Mouse (Mus musculus): ENCODE measurements around the gene Bmp8b. TPM values are rescaled to one million over a fixed set of nuclear protein-coding genes. Genes with fewer than 3 reads are reported as not detected.
A peak's percentile ranks its signal among the peaks of the same experiment; 100 is the strongest.

Gene Bmp8b
- polyA plus RNA-seq (2012; rRNA removed): 0.10 and 0.24 TPM in 2 replicates

DNA sequence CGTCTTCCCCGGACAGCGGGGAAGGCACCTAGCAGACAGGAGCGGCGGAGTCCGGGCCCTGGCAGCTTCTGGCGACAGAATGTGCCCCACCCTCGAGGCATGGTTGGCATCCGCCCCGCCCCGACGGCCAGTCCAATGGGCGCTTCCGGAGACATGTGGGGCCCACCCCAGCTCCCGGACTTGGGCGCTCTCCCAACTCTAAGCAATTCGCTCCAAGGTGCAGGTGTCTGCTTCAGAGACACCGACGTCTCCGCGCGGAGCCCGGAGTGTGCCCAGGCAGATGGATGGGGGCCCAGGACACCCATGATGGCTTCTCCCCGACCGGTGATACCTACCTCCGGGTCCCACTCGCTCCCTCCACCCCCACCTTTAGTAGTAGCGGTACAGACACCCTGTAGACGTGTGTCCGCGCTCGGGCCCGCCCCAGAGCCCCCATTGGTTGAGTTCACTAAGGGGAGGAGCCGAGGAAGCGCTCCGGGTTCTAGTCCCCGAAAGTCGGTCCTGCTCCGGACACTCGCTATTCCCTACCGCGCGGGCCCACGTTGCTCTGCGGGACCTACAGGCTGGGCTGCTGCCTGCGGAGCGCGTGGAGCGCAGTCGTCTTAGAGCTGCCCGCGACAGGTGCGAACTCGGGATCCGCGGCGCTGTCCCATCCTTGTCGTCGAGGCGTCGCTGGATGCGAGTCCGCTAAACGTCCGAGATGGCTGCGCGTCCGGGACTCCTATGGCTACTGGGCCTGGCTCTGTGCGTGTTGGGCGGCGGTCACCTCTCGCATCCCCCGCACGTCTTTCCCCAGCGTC, at the start of gene Bmp8b:
Bmp8b (plus strand) TSS at position 515 of the 800 bp plus-strand sequence.
- 3% methylated on average over 75 of the region's 75 CpGs for WGBS
- no peak for TF ChIP-seq CTCF (IDR thresholded peaks at IDR 0.05; ENCODE audit: borderline replicate concordance, insufficient read depth, low read depth, low read length)
- no peak for TF ChIP-seq POLR2A (IDR thresholded peaks at IDR 0.05; ENCODE audit: borderline replicate concordance, insufficient read depth, low read length)
- Histone ChIP-seq H3K27me3 (ENCODE audit: control insufficient read depth, insufficient read depth, low read length) (no peaks in the 10 kb centered on the region; the same call in 1 of the 2 replicates), H3K27ac (ENCODE audit: insufficient read depth, low read length) (no peak within 1 kb of the TSS), H3K4me1 (ENCODE audit: control insufficient read depth, insufficient read depth, low read length) (no peaks in the 10 kb centered on the region), H3K4me3 (replicated peaks; ENCODE audit: insufficient read depth, low read depth, low read length) (no peak within 1 kb of the TSS)
- DNase-seq: no peak

DNA sequence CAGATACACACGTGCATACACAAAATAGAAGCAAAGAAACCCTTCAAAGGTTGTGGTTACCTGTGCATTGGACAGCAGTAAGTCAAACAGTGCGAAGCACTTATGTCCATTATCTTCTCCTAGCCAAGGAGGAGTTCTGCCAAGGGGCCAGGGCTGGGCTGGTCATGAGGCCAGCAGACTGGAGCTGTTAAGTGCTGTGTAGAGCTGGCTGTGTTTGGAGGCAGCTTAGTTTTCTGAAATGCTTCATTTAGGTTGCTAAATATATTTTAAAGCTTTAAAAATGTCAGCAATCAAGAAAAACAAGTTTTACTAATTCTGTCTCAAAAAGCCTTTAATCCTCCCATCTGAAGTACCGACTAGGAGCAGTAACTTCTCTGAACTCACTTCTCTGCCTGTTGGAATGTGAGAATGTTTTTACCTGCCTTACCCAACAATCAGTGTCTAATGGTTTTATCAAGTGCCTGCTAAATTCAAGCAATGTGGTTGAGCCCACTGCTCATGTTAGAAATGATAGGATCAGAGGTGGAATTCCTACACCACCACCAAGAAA, 48.3 kb upstream of the Bmp8b start:
- Histone ChIP-seq H3K4me3 (replicated peaks; ENCODE audit: insufficient read depth, low read depth, low read length) (no peak overlapping the region), H3K27me3 (ENCODE audit: control insufficient read depth, insufficient read depth, low read length) (no peaks in the 10 kb centered on the region), H3K27ac (ENCODE audit: insufficient read depth, low read length) (no peak overlapping the region), H3K4me1 (ENCODE audit: control insufficient read depth, insufficient read depth, low read length) (peaks cover 11% of the 10 kb centered on the region; the same call in 1 of the 2 replicates)
- no peak for TF ChIP-seq CTCF (IDR thresholded peaks at IDR 0.05; ENCODE audit: borderline replicate concordance, insufficient read depth, low read depth, low read length)
- no peak for TF ChIP-seq POLR2A (IDR thresholded peaks at IDR 0.05; ENCODE audit: borderline replicate concordance, insufficient read depth, low read length)
- 81% methylated on average over 3 of the region's 3 CpGs for whole genome bisulfite sequencing
- DNase-seq: no peak

DNA sequence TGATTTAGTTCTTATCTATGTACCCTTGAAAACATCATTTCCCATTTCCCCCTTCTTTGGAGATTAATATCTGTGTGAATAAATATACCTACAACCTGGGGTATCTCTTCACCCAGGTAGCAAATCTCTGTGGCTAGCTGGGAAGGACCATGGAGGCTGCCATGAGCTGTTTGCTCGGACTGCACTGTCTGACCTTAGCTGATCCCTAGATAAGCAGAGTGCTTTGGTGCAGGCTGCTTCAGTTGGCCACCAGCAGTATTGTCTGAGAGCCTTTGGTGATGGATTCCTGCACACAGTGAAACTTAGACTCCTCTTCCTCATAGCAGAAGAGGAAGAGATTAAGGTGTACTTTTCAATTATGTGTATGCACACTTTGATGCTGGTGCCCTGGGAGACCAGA, 47.0 kb upstream of the Bmp8b start:
- DNase-seq: no peak
- no peak overlapping the region for H3K27ac ChIP-seq (ENCODE audit: insufficient read depth, low read length)
- 89% methylated on average over 1 of the region's 1 CpGs for WGBS

DNA sequence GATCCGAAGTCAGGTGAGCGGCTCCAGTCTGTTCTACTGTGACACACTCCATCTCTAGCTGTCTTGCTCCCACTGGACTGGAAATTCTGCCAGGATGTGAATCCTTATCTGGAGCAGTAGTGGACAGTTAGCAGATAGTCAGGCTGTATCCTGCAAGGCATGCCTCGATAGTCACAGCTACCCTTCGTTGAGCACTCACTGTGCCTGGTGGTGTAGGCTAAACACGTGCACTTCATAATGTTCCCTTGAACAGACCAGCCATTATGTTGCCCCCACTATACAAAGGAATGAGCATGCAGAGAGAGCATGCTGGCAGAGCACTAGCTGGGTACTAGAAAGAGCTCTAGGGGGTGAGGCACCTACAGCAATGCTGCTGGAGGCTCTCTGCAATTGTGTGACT, 43.2 kb upstream of the Bmp8b start:
- TF ChIP-seq CTCF (IDR thresholded peaks at IDR 0.05; ENCODE audit: borderline replicate concordance, insufficient read depth, low read depth, low read length) (no peak), POLR2A (IDR thresholded peaks at IDR 0.05; ENCODE audit: borderline replicate concordance, insufficient read depth, low read length) (no peak)
- Histone ChIP-seq H3K27ac (ENCODE audit: insufficient read depth, low read length) (no peak overlapping the region), H3K4me1 (ENCODE audit: control insufficient read depth, insufficient read depth, low read length) (no peaks in the 10 kb centered on the region), H3K27me3 (ENCODE audit: control insufficient read depth, insufficient read depth, low read length) (no peaks in the 10 kb centered on the region), H3K4me3 (replicated peaks; ENCODE audit: insufficient read depth, low read depth, low read length) (no peak overlapping the region)
- 36% methylated on average over 5 of the region's 5 CpGs for WGBS
- no peak for DNase-seq

More for the DNA sequence above, 47.0 kb upstream of the Bmp8b start:
- TF ChIP-seq POLR2A (IDR thresholded peaks at IDR 0.05; ENCODE audit: borderline replicate concordance, insufficient read depth, low read length) (no peak), CTCF (IDR thresholded peaks at IDR 0.05; ENCODE audit: borderline replicate concordance, insufficient read depth, low read depth, low read length) (no peak)
- Histone ChIP-seq H3K27me3 (ENCODE audit: control insufficient read depth, insufficient read depth, low read length) (no peaks in the 10 kb centered on the region), H3K4me1 (ENCODE audit: control insufficient read depth, insufficient read depth, low read length) (peaks cover 4% of the 10 kb centered on the region; the same call in 1 of the 2 replicates), H3K4me3 (replicated peaks; ENCODE audit: insufficient read depth, low read depth, low read length) (no peak overlapping the region)

- Histone ChIP-seq H3K4me3 (replicated peaks; ENCODE audit: insufficient read depth, low read depth, low read length) (no peak overlapping the region), H3K4me1 (ENCODE audit: control insufficient read depth, insufficient read depth, low read length) (no peaks in the 10 kb centered on the region), H3K27me3 (ENCODE audit: control insufficient read depth, insufficient read depth, low read length) (no peaks in the 10 kb centered on the region), H3K27ac (ENCODE audit: insufficient read depth, low read length) (no peak overlapping the region)
- TF ChIP-seq CTCF (IDR thresholded peaks at IDR 0.05; ENCODE audit: borderline replicate concordance, insufficient read depth, low read depth, low read length): no peak
- TF ChIP-seq POLR2A (IDR thresholded peaks at IDR 0.05; ENCODE audit: borderline replicate concordance, insufficient read depth, low read length): no peak
- DNase-seq: no peak
- 90% methylated on average over 6 of the region's 6 CpGs for WGBS
Observed at GRCm38 (mm10) chr4:123068646-123069045, 36.3 kb upstream of the Bmp8b start.

DNA sequence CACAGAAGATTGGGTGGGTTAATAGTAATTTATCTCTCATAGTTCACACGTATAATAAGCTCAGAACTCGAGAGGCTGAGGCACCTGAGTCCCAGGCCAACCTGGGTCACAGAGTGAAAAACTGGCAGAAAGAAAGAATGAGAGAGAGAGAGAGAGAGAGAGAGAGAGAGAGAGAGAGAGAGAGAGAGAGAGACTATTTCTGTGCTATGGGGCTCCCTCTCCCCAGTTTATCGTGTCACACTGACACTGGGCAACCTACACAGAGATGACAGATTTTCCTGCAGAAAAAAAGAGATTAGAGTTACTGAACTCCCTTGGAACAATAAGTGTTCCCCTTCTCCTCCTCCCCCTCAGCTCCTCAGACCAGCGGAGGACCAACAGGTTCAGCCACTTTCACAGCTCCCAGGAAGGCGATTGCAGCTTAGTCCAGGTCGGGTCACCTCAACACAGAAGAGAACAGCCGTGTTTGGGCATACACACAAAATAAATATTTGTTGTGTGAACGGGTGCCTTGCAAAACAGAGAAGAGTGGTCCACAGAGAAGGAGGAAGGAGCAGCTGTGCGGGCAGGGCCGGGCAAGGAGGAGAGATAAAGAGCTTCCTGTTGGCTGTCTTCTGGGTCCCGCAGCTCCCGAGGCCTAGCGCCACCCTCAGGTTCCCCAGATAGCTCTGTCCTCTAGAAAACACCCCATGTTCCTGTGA, 33.5 kb upstream of the Bmp8b start:
- no peak overlapping the region for H3K27ac ChIP-seq (ENCODE audit: insufficient read depth, low read length)
- peak overlapping the region; percentile 10 for H3K4me3 ChIP-seq (replicated peaks; ENCODE audit: insufficient read depth, low read depth, low read length)
- H3K27me3 ChIP-seq (ENCODE audit: control insufficient read depth, insufficient read depth, low read length): no peaks in the 10 kb centered on the region
- peak; percentile 29 to 30 for DNase-seq
- peaks cover 6% of the 10 kb centered on the region; the same call in 1 of the 2 replicates for H3K4me1 ChIP-seq (ENCODE audit: control insufficient read depth, insufficient read depth, low read length)
- whole genome bisulfite sequencing: 22% methylated on average over 13 of the region's 13 CpGs
- TF ChIP-seq CTCF (IDR thresholded peaks at IDR 0.05; ENCODE audit: borderline replicate concordance, insufficient read depth, low read depth, low read length): peak; percentile 32; the same call in 1 of the 2 replicates
- no peak for TF ChIP-seq POLR2A (IDR thresholded peaks at IDR 0.05; ENCODE audit: borderline replicate concordance, insufficient read depth, low read length)

- 64% methylated on average over 8 of the region's 8 CpGs for WGBS
- TF ChIP-seq POLR2A (IDR thresholded peaks at IDR 0.05; ENCODE audit: borderline replicate concordance, insufficient read depth, low read length) (no peak), CTCF (IDR thresholded peaks at IDR 0.05; ENCODE audit: borderline replicate concordance, insufficient read depth, low read depth, low read length) (no peak)
- H3K27me3 ChIP-seq (ENCODE audit: control insufficient read depth, insufficient read depth, low read length): no peaks in the 10 kb centered on the region
- H3K4me3 ChIP-seq (replicated peaks; ENCODE audit: insufficient read depth, low read depth, low read length): no peak overlapping the region
- no peak overlapping the region for H3K27ac ChIP-seq (ENCODE audit: insufficient read depth, low read length)
- H3K4me1 ChIP-seq (ENCODE audit: control insufficient read depth, insufficient read depth, low read length): peaks cover 10% of the 10 kb centered on the region; the same call in 1 of the 2 replicates
- no peak for DNase-seq
Observed at GRCm38 (mm10) chr4:123076928-123077327, 28.0 kb upstream of the Bmp8b start.

Measured in cerebellum, adult 2 months (tissue).